Mouse (Mus musculus): Measurements from ENCODE around the gene Stox2. TPM values are rescaled to one million over a fixed set of nuclear protein-coding genes. Genes with fewer than 3 reads are reported as not detected.
A peak's percentile ranks its signal among the peaks of the same experiment; 100 is the strongest.

Stox2 gene
- total and polyA plus RNA-seq, 2 experiments from 2014 or later: 42.8 to 125 TPM

GRCm38 (mm10) chr8:47145258-47145657 lies 300.9 kb downstream of the Stox2 start:
- H3K36me3 ChIP-seq (ENCODE audit: insufficient read depth, low read length): no peaks in the 10 kb centered on the region
- H3K9ac ChIP-seq (replicated peaks; ENCODE audit: low read length, poor library complexity, severe bottlenecking): no peak overlapping the region
- H3K4me2 ChIP-seq (ENCODE audit: low read depth, low read length, poor library complexity, severe bottlenecking): no peak overlapping the region
- ATAC-seq (ENCODE audit: low FRiP score): no peak
- H3K9me3 ChIP-seq (ENCODE audit: low read length): no peaks in the 10 kb centered on the region
- no peaks in the 10 kb centered on the region for H3K4me1 ChIP-seq (ENCODE audit: insufficient read depth, low read length)
- no peak overlapping the region for H3K27ac ChIP-seq (ENCODE audit: low read depth, low read length)
- H3K27me3 ChIP-seq (ENCODE audit: insufficient read depth, low read length): no peaks in the 10 kb centered on the region
- H3K4me3 ChIP-seq (ENCODE audit: low read depth, low read length): no peak overlapping the region
- WGBS: 97% methylated on average over 8 of the region's 9 CpGs
- DNase-seq (ENCODE audit: low spot score): no peak
- TF ChIP-seq CTCF (IDR thresholded peaks at IDR 0.05): no peak

GRCm38 (mm10) chr8:47136047-47136446 lies 310.1 kb downstream of the Stox2 start:
- no peak for TF ChIP-seq CTCF (IDR thresholded peaks at IDR 0.05)
- 50% methylated on average over 5 of the region's 5 CpGs for WGBS
- Histone ChIP-seq H3K27ac (ENCODE audit: low read depth, low read length) (no peak overlapping the region), H3K9me3 (ENCODE audit: low read length) (no peaks in the 10 kb centered on the region), H3K9ac (replicated peaks; ENCODE audit: low read length, poor library complexity, severe bottlenecking) (no peak overlapping the region), H3K4me1 (ENCODE audit: insufficient read depth, low read length) (no peaks in the 10 kb centered on the region), H3K27me3 (ENCODE audit: insufficient read depth, low read length) (no peaks in the 10 kb centered on the region), H3K36me3 (ENCODE audit: insufficient read depth, low read length) (no peaks in the 10 kb centered on the region), H3K4me3 (ENCODE audit: low read depth, low read length) (no peak overlapping the region), H3K4me2 (ENCODE audit: low read depth, low read length, poor library complexity, severe bottlenecking) (no peak overlapping the region)
- no peak for DNase-seq (ENCODE audit: low spot score)
- ATAC-seq (ENCODE audit: low FRiP score): no peak

GRCm38 (mm10) chr8:47135586-47135985 lies 310.6 kb downstream of the Stox2 start:
- TF ChIP-seq CTCF (IDR thresholded peaks at IDR 0.05): no peak
- Histone ChIP-seq H3K9ac (replicated peaks; ENCODE audit: low read length, poor library complexity, severe bottlenecking) (no peak overlapping the region), H3K27ac (ENCODE audit: low read depth, low read length) (no peak overlapping the region), H3K4me2 (ENCODE audit: low read depth, low read length, poor library complexity, severe bottlenecking) (peak overlapping the region; percentile 9; the same call in 1 of the 2 replicates), H3K9me3 (ENCODE audit: low read length) (no peaks in the 10 kb centered on the region), H3K27me3 (ENCODE audit: insufficient read depth, low read length) (no peaks in the 10 kb centered on the region), H3K4me3 (ENCODE audit: low read depth, low read length) (no peak overlapping the region), H3K4me1 (ENCODE audit: insufficient read depth, low read length) (no peaks in the 10 kb centered on the region), H3K36me3 (ENCODE audit: insufficient read depth, low read length) (no peaks in the 10 kb centered on the region)
- DNase-seq (ENCODE audit: low spot score): no peak
- ATAC-seq (ENCODE audit: low FRiP score): no peak
- 26% methylated on average over 9 of the region's 9 CpGs for WGBS

GRCm38 (mm10) chr8:47134736-47135135 lies 311.4 kb downstream of the Stox2 start:
- Histone ChIP-seq H3K4me2 (ENCODE audit: low read depth, low read length, poor library complexity, severe bottlenecking) (no peak overlapping the region), H3K9ac (replicated peaks; ENCODE audit: low read length, poor library complexity, severe bottlenecking) (no peak overlapping the region), H3K27me3 (ENCODE audit: insufficient read depth, low read length) (no peaks in the 10 kb centered on the region), H3K4me1 (ENCODE audit: insufficient read depth, low read length) (no peaks in the 10 kb centered on the region), H3K9me3 (ENCODE audit: low read length) (no peaks in the 10 kb centered on the region), H3K36me3 (ENCODE audit: insufficient read depth, low read length) (no peaks in the 10 kb centered on the region), H3K4me3 (ENCODE audit: low read depth, low read length) (no peak overlapping the region), H3K27ac (ENCODE audit: low read depth, low read length) (no peak overlapping the region)
- DNase-seq (ENCODE audit: low spot score): no peak
- 63% methylated on average over 11 of the region's 11 CpGs for WGBS
- ATAC-seq (ENCODE audit: low FRiP score): no peak
- no peak for TF ChIP-seq CTCF (IDR thresholded peaks at IDR 0.05)

GRCm38 (mm10) chr8:47133381-47133780 lies 312.8 kb downstream of the Stox2 start:
- 90% methylated on average over 3 of the region's 3 CpGs for WGBS
- TF ChIP-seq CTCF (IDR thresholded peaks at IDR 0.05): no peak
- ATAC-seq (ENCODE audit: low FRiP score): no peak

More at GRCm38 (mm10) chr8:47133381-47133780, 312.8 kb downstream of the Stox2 start:
- Histone ChIP-seq H3K27ac (ENCODE audit: low read depth, low read length) (no peak overlapping the region), H3K4me3 (ENCODE audit: low read depth, low read length) (no peak overlapping the region), H3K4me2 (ENCODE audit: low read depth, low read length, poor library complexity, severe bottlenecking) (no peak overlapping the region), H3K27me3 (ENCODE audit: insufficient read depth, low read length) (no peaks in the 10 kb centered on the region), H3K9ac (replicated peaks; ENCODE audit: low read length, poor library complexity, severe bottlenecking) (no peak overlapping the region), H3K9me3 (ENCODE audit: low read length) (no peaks in the 10 kb centered on the region), H3K4me1 (ENCODE audit: insufficient read depth, low read length) (no peaks in the 10 kb centered on the region), H3K36me3 (ENCODE audit: insufficient read depth, low read length) (no peaks in the 10 kb centered on the region)
- no peak for DNase-seq (ENCODE audit: low spot score)

Other genes with a start within 250 kb of the Stox2 start
- gene Trappc11, start 87.1 kb upstream of the Stox2 start, total RNA-seq (2014; rRNA removed): 44.1 and 56.0 TPM in 2 replicates
- gene Trappc11, start 87.1 kb upstream of the Stox2 start, polyA plus RNA-seq (2015; fragmentation: Nextera tagmentation; extraction: Ambion mirVana): 28.5 and 29.3 TPM in 2 replicates
- 13.4 and 24.1 TPM in 2 replicates for gene Rwdd4a, start 87.3 kb upstream of the Stox2 start, total RNA-seq (2014; rRNA removed)
- gene Rwdd4a, start 87.3 kb upstream of the Stox2 start, polyA plus RNA-seq (2015; fragmentation: Nextera tagmentation; extraction: Ambion mirVana): 27.2 and 31.5 TPM in 2 replicates
- 7.0 and 10.5 TPM in 2 replicates for gene Ing2, start 229.2 kb upstream of the Stox2 start, total RNA-seq (2014; rRNA removed)
- 8.6 and 10.0 TPM in 2 replicates for gene Ing2, start 229.2 kb upstream of the Stox2 start, polyA plus RNA-seq (2015; fragmentation: Nextera tagmentation; extraction: Ambion mirVana)